Mouse (Mus musculus): ENCODE measurements at regions not wholly inside any gene's neighbourhood (a gene's known extent, or its start where the extent isn't known, plus 50 kb on each side); places are given as distances from the start of the nearest gene placed in this dataset.
"Not testable (repeated sequence)": the region's sequence is repeated elsewhere in the genome, so short reads cannot be mapped to it uniquely, and the experiment has no call there.

GRCm38 (mm10) chr2:15273446-15273845 is 218.6 kb upstream of the Nsun6 start:
- DNase-seq (ENCODE audit: low spot score in 2 of 2) = no peak

- peak in 1 of 2 experiments; percentile 3 for DNase-seq (ENCODE audit: low spot score in 2 of 2)
Observed at GRCm38 (mm10) chr2:15260486-15261165, 205.8 kb upstream of the Nsun6 start.

- DNase-seq (ENCODE audit: low spot score in 2 of 2) = not testable (repeated sequence)
Observed at GRCm38 (mm10) chr2:15242276-15242675, 187.4 kb upstream of the Nsun6 start.

- DNase-seq (ENCODE audit: low spot score in 2 of 2) = no peak
Observed at GRCm38 (mm10) chr2:15221910-15222309, 167.0 kb upstream of the Nsun6 start.

- DNase-seq (ENCODE audit: low spot score in 2 of 2) = no peak
Observed at GRCm38 (mm10) chr2:15188091-15188490, 133.2 kb upstream of the Nsun6 start.

GRCm38 (mm10) chr2:15181000-15181399 is 126.1 kb upstream of the Nsun6 start:
- DNase-seq (ENCODE audit: low spot score in 2 of 2) = no peak

- no peak for DNase-seq (ENCODE audit: low spot score in 2 of 2)
Observed at GRCm38 (mm10) chr2:15166435-15167024, 111.7 kb upstream of the Nsun6 start.

- DNase-seq (ENCODE audit: low spot score in 2 of 2) = peak in 1 of 2 experiments; percentile 3
Observed at GRCm38 (mm10) chr2:15165830-15166229, 111.0 kb upstream of the Nsun6 start.

GRCm38 (mm10) chr2:15163732-15164418 is 109.0 kb upstream of the Nsun6 start:
- DNase-seq (ENCODE audit: low spot score in 2 of 2) = no peak

GRCm38 (mm10) chr2:15161831-15162230 is 107.0 kb upstream of the Nsun6 start:
- DNase-seq (ENCODE audit: low spot score in 2 of 2) = no peak

GRCm38 (mm10) chr2:15157622-15158021 is 102.8 kb upstream of the Nsun6 start:
- no peak for DNase-seq (ENCODE audit: low spot score in 2 of 2)

GRCm38 (mm10) chr2:15150823-15151222 is 96.0 kb upstream of the Nsun6 start:
- DNase-seq (ENCODE audit: low spot score in 2 of 2) = no peak

GRCm38 (mm10) chr2:15148381-15148780 is 93.5 kb upstream of the Nsun6 start:
- DNase-seq (ENCODE audit: low spot score in 2 of 2) = no peak

- DNase-seq (ENCODE audit: low spot score in 2 of 2) = no peak
Observed at GRCm38 (mm10) chr2:15146986-15147385, 92.1 kb upstream of the Nsun6 start.

GRCm38 (mm10) chr2:15146414-15146813 is 91.5 kb upstream of the Nsun6 start:
- DNase-seq (ENCODE audit: low spot score in 2 of 2) = no peak

GRCm38 (mm10) chr2:15144781-15145180 is 89.9 kb upstream of the Nsun6 start:
- no peak for DNase-seq (ENCODE audit: low spot score in 2 of 2)

- DNase-seq (ENCODE audit: low spot score in 2 of 2) = no peak
Observed at GRCm38 (mm10) chr2:15139877-15140276, 85.0 kb upstream of the Nsun6 start.
